Mouse (Mus musculus) liver, embryonic 14.5 days (tissue): ENCODE data around the gene Gprc5d.

Source experiments
- CTCF ChIP-seq: IDR thresholded peaks from 2 replicates; pipeline ENCODE4 v1.5.1; 2016; ENCODE audit warnings: antibody characterized with exemption, low read depth, control low read depth
- EP300 ChIP-seq: IDR thresholded peaks from 2 replicates; pipeline ENCODE4 v1.6.1; 2016; ENCODE audit warnings: antibody characterized with exemption, low read depth

DNA sequence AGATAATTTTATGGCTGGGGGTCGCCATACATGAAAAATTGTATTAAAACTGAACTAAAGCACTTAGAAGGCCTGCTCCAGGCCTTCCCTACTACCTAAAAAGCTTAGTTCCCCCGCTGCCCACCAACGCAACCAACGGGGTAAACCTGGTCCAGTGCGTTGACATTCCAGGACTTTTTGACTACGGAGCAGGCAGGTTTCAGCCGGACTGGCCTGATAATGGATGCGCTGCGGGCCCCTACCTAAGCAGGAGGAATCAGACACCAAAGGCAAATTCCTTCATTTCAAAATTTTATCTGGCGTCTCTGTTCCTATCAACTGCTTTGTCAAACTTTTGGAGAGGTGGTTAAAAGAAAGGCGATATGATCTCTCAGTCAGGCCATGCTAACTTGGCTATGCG is 53.5 kb downstream of the Gprc5d start:
- TF ChIP-seq CTCF (no peak), EP300 (no peak)
